In the genomic region with DNA sequence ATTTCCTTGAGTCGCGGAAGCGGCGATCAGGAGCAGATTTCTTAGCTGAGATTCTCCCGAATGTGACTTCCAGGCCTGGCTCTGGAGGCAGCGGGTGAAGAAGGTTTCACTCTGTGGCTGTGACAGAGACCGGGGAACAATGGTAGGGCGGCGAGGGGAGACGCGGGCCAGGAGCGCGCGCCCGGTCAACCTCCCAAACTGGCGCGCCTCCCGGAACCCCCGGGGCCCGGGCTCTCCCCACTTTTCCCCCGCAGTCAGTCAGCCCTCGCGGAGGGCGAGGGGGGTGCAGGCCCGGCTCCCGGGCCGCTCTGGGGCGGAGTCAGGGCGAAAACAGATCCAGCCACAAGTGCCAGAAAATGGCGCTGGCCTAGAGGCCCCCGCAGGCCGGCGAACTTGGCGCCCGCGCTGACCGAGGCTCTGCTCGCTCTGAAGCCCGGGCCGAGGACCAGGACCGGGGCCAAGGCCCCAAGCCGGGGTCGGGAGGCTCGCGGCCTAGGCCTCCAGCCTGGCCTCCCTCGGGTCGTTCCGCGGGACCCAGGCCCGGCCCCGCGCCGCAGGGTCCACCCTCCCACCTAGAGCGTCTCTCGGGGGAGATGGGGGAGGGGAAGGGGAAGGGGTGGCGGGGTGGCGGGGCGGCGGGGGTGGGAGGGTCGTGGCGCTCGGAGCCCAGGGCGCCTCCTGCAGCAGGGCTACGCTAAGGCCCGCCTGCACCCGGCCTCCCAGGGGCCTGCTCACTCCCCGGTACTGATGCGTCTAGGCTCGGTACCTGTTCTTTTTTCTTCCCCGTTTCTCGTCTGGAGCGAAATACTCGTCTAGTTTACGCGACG, we compare ENCODE assay signal across 7 mouse cellular contexts. TPM values are rescaled to one million over a fixed set of nuclear protein-coding genes. Genes with fewer than 3 reads are reported as not detected.
A peak's percentile ranks its signal among the peaks of the same experiment; 100 is the strongest.
DNase-seq lines count a peak whose midpoint lies in the region; ATAC-seq and TF ChIP-seq lines count a peak whose summit lies in the region.

No protein-coding gene starts in this region.

- peaks cover 2% of the 10 kb centered on the region; the same call in 1 of the 2 replicates for H3K27me3 ChIP-seq in testis, adult 2 months (ENCODE audit: control insufficient read depth, insufficient read depth, low read length)
- H3K27me3 ChIP-seq in heart, postnatal 0 days (ENCODE audit: control insufficient read depth, insufficient read depth, low read length) = peaks cover 100% of the 10 kb centered on the region
- H3K27me3 ChIP-seq in liver, embryonic 16.5 days (ENCODE audit: control insufficient read depth, insufficient read depth, low read depth, low read length) = peaks cover 99% of the 10 kb centered on the region

- ATAC-seq in heart, postnatal 0 days (ENCODE audit: insufficient read depth, low read depth) = peak; percentile 51
- ATAC-seq in liver, embryonic 16.5 days (ENCODE audit: low read depth) = 0 out of 2 replicates have a peak, but pooled peaks have one; percentile 24

- H3K9me3 ChIP-seq in heart, postnatal 0 days (replicated peaks; ENCODE audit: control insufficient read depth, low read length) = no peaks in the 10 kb centered on the region
- H3K9me3 ChIP-seq in liver, embryonic 16.5 days (replicated peaks; ENCODE audit: control insufficient read depth, low read length) = no peaks in the 10 kb centered on the region

- no peak for DNase-seq in testis, postnatal 10 days (ENCODE audit: low spot score)
- DNase-seq in embryo, embryonic 10 days (ENCODE audit: low spot score) = peak; percentile 65
- DNase-seq in heart, postnatal 0 days (ENCODE audit: low spot score) = no peak
- no peak for DNase-seq in spleen, adult 12 weeks (ENCODE audit: low spot score)
- no peak for DNase-seq in left cerebral cortex, adult 18-20 months (ENCODE audit: low spot score in 2 of 2)

- peak overlapping the region; percentile 74 for H3K4me3 ChIP-seq in testis, adult 2 months (ENCODE audit: control insufficient read depth, low read depth, low read length)
- H3K4me3 ChIP-seq in heart, postnatal 0 days (ENCODE audit: low read depth, low read length) = peak overlapping the region; percentile 56
- peak overlapping the region; percentile 43 for H3K4me3 ChIP-seq in liver, embryonic 16.5 days (ENCODE audit: low read depth, low read length)

- peaks cover 6% of the 10 kb centered on the region; the same call in 1 of the 2 replicates for H3K4me1 ChIP-seq in testis, adult 2 months (ENCODE audit: control insufficient read depth, insufficient read depth, low read length)
- peaks cover 6% of the 10 kb centered on the region; the same call in 1 of the 2 replicates for H3K4me1 ChIP-seq in heart, postnatal 0 days (ENCODE audit: control insufficient read depth, insufficient read depth)
- no peaks in the 10 kb centered on the region for H3K4me1 ChIP-seq in liver, embryonic 16.5 days (ENCODE audit: control insufficient read depth, low read depth, low read length)

- 1% methylated on average over 56 of the region's 76 CpGs for WGBS in heart, postnatal 0 days
- WGBS in liver, embryonic 16.5 days (ENCODE audit: insufficient replicate concordance) = under 1% methylated on average over 60 of the region's 76 CpGs

- TF ChIP-seq CTCF in testis, adult 2 months (IDR thresholded peaks at IDR 0.05; ENCODE audit: control insufficient read depth, insufficient read depth, insufficient replicate concordance, low read depth, low read length) = no peak
- no peak for TF ChIP-seq CTCF in heart, postnatal 0 days (IDR thresholded peaks at IDR 0.05; ENCODE audit: low read depth)

- no peak for TF ChIP-seq EP300 in heart, postnatal 0 days (IDR thresholded peaks at IDR 0.05; ENCODE audit: low read depth)

- no peak overlapping the region for H3K27ac ChIP-seq in testis, adult 2 months (ENCODE audit: control insufficient read depth, insufficient read depth, low read depth, low read length)
- H3K27ac ChIP-seq in heart, postnatal 0 days (ENCODE audit: low read depth) = no peak overlapping the region
- H3K27ac ChIP-seq in liver, embryonic 16.5 days (ENCODE audit: low read length) = no peak overlapping the region

- TF ChIP-seq POLR2A in testis, adult 2 months (IDR thresholded peaks at IDR 0.05; ENCODE audit: control insufficient read depth, low read depth, low read length) = no peak

- H3K4me2 ChIP-seq in heart, postnatal 0 days (ENCODE audit: low read depth, low read length) = peak overlapping the region; percentile 88
- H3K4me2 ChIP-seq in liver, embryonic 16.5 days (ENCODE audit: low read depth, low read length) = peak overlapping the region; percentile 53

- no peaks in the 10 kb centered on the region for H3K36me3 ChIP-seq in testis, adult 2 months (ENCODE audit: control insufficient read depth, insufficient read depth, low read length)
- no peaks in the 10 kb centered on the region for H3K36me3 ChIP-seq in heart, postnatal 0 days (replicated peaks; ENCODE audit: control insufficient read depth, insufficient read depth, low read length)
- H3K36me3 ChIP-seq in liver, embryonic 16.5 days (ENCODE audit: control insufficient read depth, insufficient read depth) = no peaks in the 10 kb centered on the region

- peak overlapping the region; percentile 21; the same call in 1 of the 2 replicates for H3K9ac ChIP-seq in heart, postnatal 0 days (replicated peaks; ENCODE audit: low read depth, low read length)
- no peak overlapping the region for H3K9ac ChIP-seq in liver, embryonic 16.5 days (ENCODE audit: low read depth, low read length)

RNA-seq across cellular contexts. Expression of a gene that starts 15.9 kb away (rescaled TPM):
- 0.28 and 0.86 TPM in 2 replicates for polyA plus RNA-seq in testis, adult 2 months (2012; rRNA removed)
- not detected in 2 replicates for total RNA-seq in heart, postnatal 0 days (2014; rRNA removed; ENCODE audit: low replicate concordance)
- polyA plus RNA-seq in heart, postnatal 0 days (2015; fragmentation: Nextera tagmentation; extraction: Ambion mirVana) = not detected in 2 replicates
- 0.01 TPM in 1 of 2 replicates, not detected in the other for polyA plus RNA-seq in liver, embryonic 16.5 days (2015; fragmentation: Nextera tagmentation; extraction: Ambion mirVana)
- 10 to 100 TPM; 10.7 to 14.3 TPM for total RNA-seq in left cerebral cortex, adult 18-20 months (2021)

RNA-seq across cellular contexts. Expression of a gene that starts 19.3 kb away (rescaled TPM):
- polyA plus RNA-seq in testis, adult 2 months (2012; rRNA removed) = 0.12 TPM in 1 of 2 replicates, not detected in the other
- 0.08 TPM in 1 of 2 replicates, not detected in the other for total RNA-seq in heart, postnatal 0 days (2014; rRNA removed; ENCODE audit: low replicate concordance)
- not detected in 2 replicates for polyA plus RNA-seq in heart, postnatal 0 days (2015; fragmentation: Nextera tagmentation; extraction: Ambion mirVana)
- polyA plus RNA-seq in liver, embryonic 16.5 days (2015; fragmentation: Nextera tagmentation; extraction: Ambion mirVana) = not detected in 2 replicates
- 1 to 10 TPM; 3.5 to 4.4 TPM for total RNA-seq in left cerebral cortex, adult 18-20 months (2021)
